Mouse (Mus musculus) kidney, postnatal 4 days (tissue): ENCODE results near the gene Tmem128.

ENCODE experiments used
- DNase-seq, 2 experiments: peaks; one replicate each; pipeline ENCODE4 v3.0.0; 2021; ENCODE audit warnings: mixed read lengths in 2 of 2

Gene Tmem128

GRCm38 (mm10) chr5:38260107-38260682 is at the start of gene Tmem128:
Gene Tmem128, plus strand, starts transcription at chr5:38260185.
- peak; percentile 73 to 83 for DNase-seq

GRCm38 (mm10) chr5:38211691-38212090 is 48.3 kb upstream of the Tmem128 start:
- DNase-seq: no peak

DNA sequence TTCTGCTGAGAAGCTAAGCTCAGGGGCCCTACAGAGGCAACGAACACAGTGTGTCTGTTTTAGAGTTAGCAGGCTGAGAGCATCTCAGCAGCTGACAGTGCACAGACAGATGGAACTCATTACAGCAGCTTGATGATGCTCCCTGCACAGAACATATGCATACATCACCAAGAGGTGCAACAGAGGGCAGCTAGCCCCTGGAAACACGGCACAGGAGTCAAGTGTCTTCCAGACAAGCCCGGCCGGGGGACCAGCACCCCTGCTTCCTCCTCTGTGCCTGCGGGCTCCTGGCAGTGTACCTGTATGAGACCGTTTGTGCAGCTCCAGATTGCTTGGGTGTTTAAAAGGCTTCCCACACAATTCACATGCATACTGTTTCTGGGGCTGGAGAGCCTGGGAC is 47.0 kb upstream of the Tmem128 start:
- DNase-seq: no peak

GRCm38 (mm10) chr5:38219771-38220307 is 40.1 kb upstream of the Tmem128 start:
- no peak for DNase-seq

GRCm38 (mm10) chr5:38220328-38220912 is 39.6 kb upstream of the Tmem128 start, which contains the start of the genes Zbtb49 and Lyar:
Gene Zbtb49, minus strand, starts transcription at chr5:38220457.
Gene Lyar, plus strand, starts transcription at chr5:38220470.
- peak; percentile 95 to 96 for DNase-seq

- peak; percentile 73 for DNase-seq
These were observed 24.6 kb upstream of the Tmem128 start for GRCm38 (mm10) chr5:38235422-38235821.

DNA sequence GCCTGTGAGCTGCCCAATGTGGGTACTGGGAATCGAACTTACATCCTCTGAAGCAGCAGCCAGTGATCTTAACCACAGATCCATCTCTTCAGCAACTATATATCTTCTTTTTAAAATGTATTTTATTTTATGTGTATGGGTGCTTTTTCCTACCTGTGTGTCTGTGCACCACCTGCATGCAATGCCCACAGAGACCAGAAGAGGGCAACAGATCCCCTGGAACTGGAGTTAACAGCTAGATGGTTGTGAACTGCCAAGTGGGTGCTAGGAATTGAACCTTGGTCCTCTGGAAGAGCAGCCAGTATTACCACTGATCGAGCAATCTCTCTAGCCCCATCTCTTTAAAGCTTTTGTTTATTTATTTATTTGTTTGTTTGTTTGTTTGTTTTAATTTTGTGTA is 23.4 kb upstream of the Tmem128 start:
- DNase-seq: peak in 1 of 2 experiments; percentile 11

DNA sequence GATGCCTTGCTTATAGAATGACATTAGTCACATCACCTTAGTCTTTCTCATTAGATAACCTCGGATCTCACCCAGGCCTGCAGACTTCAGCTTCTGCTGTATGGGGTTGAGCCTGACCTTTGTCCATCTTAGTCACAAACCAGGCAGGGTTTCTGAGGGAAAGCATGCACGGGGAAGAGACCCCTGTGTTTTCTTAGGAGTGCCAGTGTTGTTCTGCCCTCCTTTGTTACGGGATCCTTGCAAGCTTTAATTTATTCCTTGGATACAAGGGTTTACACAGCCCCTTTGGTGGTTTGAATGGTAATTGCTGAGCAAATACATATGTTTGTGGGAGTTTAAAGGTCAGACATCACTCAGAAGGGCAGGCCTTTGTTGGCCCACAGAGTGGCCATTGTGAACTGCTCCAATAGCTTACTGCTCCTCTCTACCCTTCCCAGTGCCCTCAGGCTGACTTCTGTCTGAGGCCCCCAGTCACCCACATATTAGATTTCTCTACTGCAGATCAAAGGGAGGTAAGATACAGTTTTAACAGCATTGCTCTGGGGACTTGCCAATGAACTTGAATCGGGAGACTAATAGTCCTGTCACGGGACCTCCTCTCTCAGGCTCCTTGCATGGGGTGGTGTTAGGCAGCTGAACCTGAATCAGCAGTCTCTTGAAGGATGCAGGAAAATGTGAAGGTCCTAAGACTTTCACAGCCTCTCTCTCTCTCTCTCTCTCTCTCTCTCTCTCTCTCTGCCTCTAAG is 19.1 kb upstream of the Tmem128 start:
- no peak for DNase-seq

GRCm38 (mm10) chr5:38241473-38241834 is 18.5 kb upstream of the Tmem128 start:
- DNase-seq: no peak

- DNase-seq: no peak
These were observed 18.0 kb upstream of the Tmem128 start for GRCm38 (mm10) chr5:38241966-38242365.

DNA sequence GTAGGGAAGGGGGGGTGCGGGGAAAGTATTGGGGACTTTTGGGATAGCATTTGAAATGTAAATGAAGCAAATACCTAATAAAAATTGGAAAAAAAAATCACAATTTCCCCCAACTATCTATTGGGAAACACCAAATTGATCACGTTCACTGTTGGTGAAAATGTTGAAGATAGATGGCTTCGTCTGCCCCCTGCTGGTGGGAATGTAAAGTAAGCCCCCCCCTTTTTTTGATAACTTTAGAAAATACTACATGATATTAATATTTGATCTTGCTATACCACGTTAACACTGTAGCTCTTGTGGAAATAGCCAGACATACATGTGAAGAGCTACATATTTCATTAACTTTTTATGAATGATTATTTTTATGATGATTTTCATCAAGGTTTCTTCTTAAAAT is 4.8 kb upstream of the Tmem128 start:
- DNase-seq: no peak

DNA sequence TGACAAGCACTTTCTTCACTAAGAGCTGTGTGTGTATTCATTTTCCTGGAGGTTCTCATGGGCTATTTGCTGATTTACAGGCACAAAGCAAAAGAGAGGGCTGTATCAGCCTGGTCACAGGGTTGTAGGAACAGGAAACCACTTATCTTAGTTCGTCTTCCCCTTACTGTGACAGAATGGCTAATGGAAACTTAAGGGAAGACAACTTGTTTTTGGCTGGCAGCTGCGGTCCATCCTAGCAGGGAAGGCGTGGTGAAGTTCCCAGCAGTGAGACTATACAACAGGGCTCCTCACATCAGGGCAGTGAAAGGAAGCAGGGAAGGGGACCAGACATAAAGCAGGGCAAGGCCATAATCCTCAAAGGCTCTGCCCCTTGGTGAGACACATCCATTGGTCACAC is 4.3 kb upstream of the Tmem128 start:
- no peak for DNase-seq

GRCm38 (mm10) chr5:38256551-38256950 is 3.4 kb upstream of the Tmem128 start:
- DNase-seq: no peak

GRCm38 (mm10) chr5:38258034-38258772 is 1.8 kb upstream of the Tmem128 start:
- no peak for DNase-seq

- DNase-seq: no peak
These were observed 1.2 kb upstream of the Tmem128 start for GRCm38 (mm10) chr5:38258773-38259146.

DNA sequence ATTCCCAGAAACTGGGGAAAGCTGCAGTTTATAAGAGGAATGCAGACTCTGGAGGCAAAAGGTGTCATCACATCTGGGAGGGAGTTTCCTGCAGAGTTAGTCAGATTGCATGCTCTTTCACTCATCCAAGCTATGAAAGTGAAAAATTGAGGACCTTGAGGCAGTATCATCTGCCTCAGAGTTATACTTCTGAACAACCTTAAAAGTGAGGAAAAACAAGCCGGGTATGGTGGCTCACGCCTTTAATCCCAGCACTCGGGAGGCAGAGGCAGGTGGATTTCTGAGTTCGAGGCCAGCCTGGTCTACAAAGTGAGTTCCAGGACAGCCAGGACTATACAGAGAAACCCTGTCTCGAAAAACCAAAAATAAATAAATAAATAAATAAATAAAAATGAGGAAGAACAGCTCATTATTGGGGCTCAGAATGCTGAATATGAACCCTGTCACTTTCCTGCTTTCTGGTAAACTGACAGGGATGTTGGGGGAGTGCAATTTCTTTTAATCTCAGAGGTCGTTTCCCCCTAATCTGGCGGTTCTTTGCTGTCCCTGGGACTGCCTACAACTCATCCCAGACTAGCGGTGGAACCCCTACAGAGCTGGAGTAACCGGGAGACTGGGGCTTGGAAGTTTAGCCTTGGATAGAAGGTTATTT is 404 bp upstream of the Tmem128 start:
- no peak for DNase-seq

- no peak for DNase-seq
These were observed 11.0 kb downstream of the Tmem128 start for GRCm38 (mm10) chr5:38270942-38271341.

- no peak for DNase-seq
These were observed 13.8 kb downstream of the Tmem128 start for GRCm38 (mm10) chr5:38273831-38274230.

- no peak for DNase-seq
These were observed 15.8 kb downstream of the Tmem128 start, which contains the start of gene Otop1 for GRCm38 (mm10) chr5:38275771-38276170. Gene Otop1, plus strand, starts transcription at chr5:38275972.

DNA sequence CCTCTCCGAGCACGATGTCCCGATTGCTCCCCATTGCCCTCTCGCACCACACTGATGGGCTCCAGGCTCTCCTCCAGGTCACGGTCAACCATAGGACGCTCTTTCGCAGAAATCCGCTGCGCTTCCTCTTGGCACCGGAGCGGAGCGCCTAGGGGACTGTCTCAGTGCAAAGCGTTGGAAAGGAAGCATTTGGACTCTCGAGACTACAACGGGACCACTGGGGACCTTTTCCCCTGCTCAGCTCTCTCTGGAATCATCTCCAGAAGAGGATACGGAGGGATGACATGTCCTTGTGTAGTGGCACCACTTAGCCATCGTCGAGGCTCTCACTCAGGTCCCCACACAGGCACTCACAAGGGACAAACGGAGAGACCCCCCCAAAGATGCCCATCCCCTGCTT is 16.5 kb downstream of the Tmem128 start:
- DNase-seq: no peak

- DNase-seq: no peak
These were observed 17.3 kb downstream of the Tmem128 start for GRCm38 (mm10) chr5:38277098-38277866.
